ENCODE assay signal across 13 mouse cellular contexts in the genomic region with DNA sequence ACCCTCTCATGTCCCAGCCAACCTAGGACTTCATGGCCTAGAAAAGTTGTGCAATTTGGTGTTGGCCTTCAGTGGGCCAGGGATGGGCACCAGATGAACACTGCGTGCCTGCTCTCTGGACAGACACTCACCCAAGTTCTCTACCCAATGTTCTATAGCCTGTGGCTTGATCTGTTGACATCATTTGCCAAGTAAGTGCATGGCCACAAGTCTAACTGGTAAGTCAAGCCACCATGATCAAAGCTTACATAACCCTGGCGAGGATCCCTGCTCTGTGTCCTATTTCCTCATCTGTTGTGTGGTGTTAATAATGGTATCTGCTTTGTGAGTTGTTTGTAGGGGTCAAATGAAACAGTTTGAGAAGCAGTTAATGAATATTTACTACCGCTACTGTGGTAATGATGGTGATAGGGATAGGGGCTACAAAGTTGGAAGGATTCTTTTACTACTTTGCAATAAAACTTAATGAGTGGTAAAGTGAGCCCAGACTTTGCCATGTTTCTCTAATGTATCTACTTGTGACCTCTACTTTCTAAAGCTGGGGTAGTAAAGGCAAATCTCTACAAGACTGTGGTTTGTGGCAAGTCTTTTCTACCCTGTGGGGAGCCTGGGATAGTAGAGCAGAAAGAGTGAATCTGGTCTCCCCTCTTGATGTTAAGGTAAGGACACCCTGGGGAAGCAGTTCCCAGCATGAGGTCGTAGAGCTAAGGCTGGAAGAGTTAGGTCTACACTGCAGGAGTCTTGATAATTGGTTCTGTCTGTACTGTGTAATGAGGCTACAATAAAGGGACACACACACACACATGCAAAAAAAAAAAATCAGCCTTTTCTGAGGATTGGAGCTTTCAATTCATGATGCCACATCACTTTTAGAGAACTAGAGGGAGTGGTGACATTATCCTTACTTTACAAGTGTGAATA.
DNase-seq lines count a peak whose midpoint lies in the region; ATAC-seq and TF ChIP-seq lines count a peak whose summit lies in the region.
"Had no signal": no experiment of that assay in that cellular context is flagged by ENCODE, and none has a peak within 500 bp of the region (broad histone marks: within the 10 kb centered on the region; RNA-seq: fewer than 3 reads in every experiment).

No protein-coding gene starts in this region.

- WGBS in kidney, postnatal 0 days: 38% methylated on average over 4 of the region's 4 CpGs

- DNase-seq in gastrocnemius, adult 2 months: no peak
- no peak for DNase-seq in gastrocnemius, postnatal 36 days
- peak; percentile 16 for DNase-seq in kidney, postnatal 0 days (ENCODE audit: low spot score)
- no peak for DNase-seq in kidney, postnatal 25 days
- DNase-seq in adipocyte (ENCODE audit: low spot score): peak; percentile 67
- DNase-seq in gonadal fat pad, adult 2 months (ENCODE audit: low read depth): peak; percentile 96
- no peak for DNase-seq in embryo, embryonic 10 days (ENCODE audit: low spot score)
- DNase-seq: lung, postnatal 36 days; thymus, postnatal 25 days had no signal

- H3K4me1 ChIP-seq in kidney, postnatal 0 days (replicated peaks; ENCODE audit: insufficient read depth, low read length): no peaks in the 10 kb centered on the region
- H3K4me1 ChIP-seq: embryonic facial prominence, embryonic 15.5 days; intestine, embryonic 15.5 days had no signal

- H3K4me2 ChIP-seq in kidney, postnatal 0 days (ENCODE audit: low read length): no peak overlapping the region
- H3K4me2 ChIP-seq: embryonic facial prominence, embryonic 15.5 days; intestine, embryonic 15.5 days had no signal

- no peak for ATAC-seq in kidney, postnatal 0 days (replicated peaks; ENCODE audit: low FRiP score, low read depth)
- ATAC-seq: activated CD4-positive, CD25-positive, alpha-beta regulatory T cell, adult 4 months; CD4-positive, CD25-positive, alpha-beta regulatory T cell, adult 4 months; intestine, embryonic 15.5 days had no signal

- no peak overlapping the region for H3K4me3 ChIP-seq in gastrocnemius, adult 2 months
- H3K4me3 ChIP-seq in kidney, postnatal 0 days (replicated peaks; ENCODE audit: low read depth, low read length): no peak overlapping the region
- H3K4me3 ChIP-seq: embryonic facial prominence, embryonic 15.5 days; intestine, embryonic 15.5 days had no signal

- no peaks in the 10 kb centered on the region for H3K27me3 ChIP-seq in kidney, postnatal 0 days (ENCODE audit: insufficient read depth, low read length)
- H3K27me3 ChIP-seq: embryonic facial prominence, embryonic 15.5 days; intestine, embryonic 15.5 days had no signal

- intact Hi-C loops in gastrocnemius, adult 2 months (cut with DNase I): no loop called here
- intact Hi-C loops in gastrocnemius, postnatal 36 days (cut with DNase I): no loop called here

- H3K36me3 ChIP-seq in kidney, postnatal 0 days (ENCODE audit: insufficient read depth, low read length): no peaks in the 10 kb centered on the region
- H3K36me3 ChIP-seq: embryonic facial prominence, embryonic 15.5 days; intestine, embryonic 15.5 days had no signal

- no peak for TF ChIP-seq CTCF in gastrocnemius, adult 2 months (IDR thresholded peaks at IDR 0.05)
- no peak for TF ChIP-seq CTCF in kidney, postnatal 0 days (IDR thresholded peaks at IDR 0.05; ENCODE audit: low read depth)

- no peak overlapping the region for H3K9ac ChIP-seq in kidney, postnatal 0 days (ENCODE audit: low read depth, low read length)
- H3K9ac ChIP-seq: embryonic facial prominence, embryonic 15.5 days; intestine, embryonic 15.5 days had no signal

- H3K9me3 ChIP-seq in kidney, postnatal 0 days (replicated peaks; ENCODE audit: low read length): no peaks in the 10 kb centered on the region
- H3K9me3 ChIP-seq: embryonic facial prominence, embryonic 15.5 days; intestine, embryonic 15.5 days had no signal

- H3K27ac ChIP-seq in gastrocnemius, adult 2 months: peak overlapping the region; percentile 40; the same call in 1 of the 2 replicates
- H3K27ac ChIP-seq in kidney, postnatal 0 days: no peak overlapping the region
- H3K27ac ChIP-seq: embryonic facial prominence, embryonic 15.5 days; intestine, embryonic 15.5 days had no signal

Comparison
In these comparisons a context has a peak if more than half of its experiments do, and no peak if none do; other contexts are left out.
1. DNase-seq: peak in kidney, postnatal 0 days (single experiment), adipocyte (single experiment) and gonadal fat pad, adult 2 months (single experiment); none in gastrocnemius, adult 2 months (single experiment), gastrocnemius, postnatal 36 days (0 of 2), kidney, postnatal 25 days (0 of 2) and embryo, embryonic 10 days (single experiment).